Mouse (Mus musculus) c-Kit-positive CD71-positive TER-119-negative erythroid progenitor cells, embryonic 14.5 days (primary cell): ENCODE results near the gene Usp6nl.
A peak's percentile ranks its signal among the peaks of the same experiment; 100 is the strongest.

Experiments used
- DNase-seq: peaks from one replicate; pipeline ENCODE4 v3.0.0-alpha.2; 2013; ENCODE audit warnings: low read depth

Gene Usp6nl

DNA sequence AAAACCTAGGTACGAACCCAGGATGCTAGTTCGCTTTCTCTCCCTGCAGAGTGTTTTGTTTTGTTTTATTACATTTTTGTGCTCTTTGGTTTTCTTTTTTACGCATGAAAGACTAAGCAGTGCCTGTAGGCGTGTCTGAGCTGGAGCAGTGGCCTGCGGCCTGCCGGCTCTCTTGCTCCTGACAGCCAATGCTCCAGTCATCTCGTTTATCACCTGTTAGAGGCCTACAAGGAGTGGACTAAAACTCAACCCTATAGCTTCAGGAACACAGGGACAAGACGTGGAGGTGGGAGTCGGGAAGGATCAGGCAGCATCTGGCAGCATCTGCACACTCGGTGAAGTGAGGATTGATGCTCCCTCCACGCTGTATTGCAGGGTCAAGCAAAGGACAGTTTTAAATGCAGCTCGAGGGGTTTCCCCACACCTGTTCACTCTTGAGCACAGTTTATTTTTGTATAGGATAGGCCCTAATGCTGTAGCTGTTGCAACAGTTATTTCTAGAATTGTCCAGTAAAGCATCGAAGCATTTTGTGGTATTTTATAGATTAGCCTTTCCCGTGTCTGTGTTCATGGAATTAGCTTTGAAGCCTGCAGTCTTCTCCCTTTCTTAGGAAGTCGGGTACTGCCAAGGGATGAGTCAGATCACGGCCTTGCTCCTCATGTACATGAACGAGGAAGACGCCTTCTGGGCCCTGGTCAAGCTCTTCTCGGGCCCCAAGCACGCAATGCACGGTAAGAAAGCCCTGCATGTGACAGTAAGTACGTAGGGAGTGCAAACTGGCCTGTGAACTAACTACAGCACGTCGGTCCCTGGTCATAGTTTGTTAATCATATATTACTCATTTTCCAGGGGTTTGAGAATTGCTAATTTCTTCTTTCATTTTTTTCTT lies 101.4 kb downstream of the Usp6nl start:
- DNase-seq, result no peak

GRCm38 (mm10) chr2:6424851-6425250 lies 102.4 kb downstream of the Usp6nl start:
- DNase-seq, result no peak

DNA sequence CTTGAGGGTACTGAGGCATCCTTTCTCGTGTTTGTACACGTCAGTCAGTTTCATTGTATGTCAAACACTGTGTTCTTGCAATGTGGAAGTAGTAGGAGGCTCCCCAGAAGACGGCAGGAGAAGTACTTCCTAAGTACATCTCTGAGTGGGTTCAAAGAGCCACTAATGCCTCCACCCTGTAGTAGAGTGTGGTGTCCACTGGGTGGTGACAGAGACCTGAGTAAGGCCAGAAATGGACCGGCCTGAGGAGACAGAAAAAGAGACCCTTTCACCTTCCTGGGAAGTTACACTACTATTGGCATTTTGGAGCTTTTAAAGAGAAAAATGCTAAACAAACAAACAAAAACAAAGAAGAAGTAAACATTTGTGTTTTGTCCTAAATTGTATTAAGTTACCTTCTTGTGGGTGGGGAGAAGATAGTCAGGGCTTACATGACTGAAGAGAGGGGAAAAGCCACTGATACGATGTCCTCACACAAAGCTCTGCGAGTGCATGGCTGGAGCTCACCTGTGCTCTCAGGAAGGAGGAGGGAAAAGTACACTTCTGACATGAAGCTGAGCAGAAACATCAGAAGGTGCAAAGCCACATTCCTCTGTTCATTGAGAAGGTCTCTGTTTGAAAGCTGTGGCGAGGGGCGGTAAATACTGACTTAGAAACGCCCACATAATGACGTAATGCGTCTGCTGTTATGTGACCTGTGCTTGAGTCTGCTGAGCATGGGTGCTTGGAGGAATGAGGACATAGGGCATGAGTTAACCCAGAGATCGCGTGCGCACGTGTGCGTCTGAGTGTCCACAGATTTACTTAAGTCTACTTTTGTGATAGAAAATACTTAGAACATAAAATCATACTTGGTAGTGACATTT lies 113.9 kb downstream of the Usp6nl start:
- no peak for DNase-seq

- DNase-seq, result no peak
Observed at GRCm38 (mm10) chr2:6441688-6442087, 119.2 kb downstream of the Usp6nl start.

GRCm38 (mm10) chr2:6442302-6442701 lies 119.8 kb downstream of the Usp6nl start:
- DNase-seq, result no peak

DNA sequence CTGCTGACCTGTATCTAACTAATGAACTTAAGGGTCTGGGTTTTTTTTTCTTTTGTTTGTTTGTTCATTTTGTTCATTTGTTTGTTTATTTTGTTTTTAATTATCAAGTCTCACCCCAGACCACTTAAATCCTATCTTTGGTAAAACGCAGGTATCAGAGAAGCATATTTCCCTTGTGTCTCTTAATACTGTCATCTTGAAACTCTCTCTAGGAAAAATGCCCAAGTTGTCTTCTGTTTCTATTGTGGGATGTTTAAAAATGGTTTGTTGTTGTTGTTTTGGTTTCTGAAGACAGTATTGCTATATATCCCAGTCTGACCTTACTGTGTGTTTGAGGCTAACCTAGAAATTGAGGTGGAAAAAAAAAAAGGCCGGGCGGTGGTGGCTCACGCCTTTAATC lies 121.5 kb downstream of the Usp6nl start:
- no peak for DNase-seq

DNA sequence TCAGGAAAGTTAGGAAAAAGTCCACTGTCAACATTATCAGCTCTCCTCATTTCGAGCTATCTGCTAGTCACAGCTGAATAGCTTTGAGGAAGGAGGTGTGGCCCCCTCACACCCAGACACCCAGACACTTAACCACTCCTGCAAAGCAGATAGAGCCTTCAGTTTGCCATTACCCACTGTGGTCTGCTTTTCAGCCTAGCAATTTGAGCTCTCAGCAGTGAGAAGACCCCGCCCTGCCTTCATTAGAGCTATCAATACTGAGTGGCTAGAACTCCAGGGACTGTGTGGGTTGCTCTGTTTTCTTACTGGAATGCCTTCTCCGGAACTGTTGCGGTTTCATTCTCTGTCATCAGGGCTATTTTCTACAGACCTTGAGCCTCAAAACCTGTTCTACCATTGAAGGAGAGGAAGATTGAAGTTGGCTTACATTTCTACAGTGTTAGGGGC lies 122.3 kb downstream of the Usp6nl start:
- DNase-seq, result peak; percentile 66

DNA sequence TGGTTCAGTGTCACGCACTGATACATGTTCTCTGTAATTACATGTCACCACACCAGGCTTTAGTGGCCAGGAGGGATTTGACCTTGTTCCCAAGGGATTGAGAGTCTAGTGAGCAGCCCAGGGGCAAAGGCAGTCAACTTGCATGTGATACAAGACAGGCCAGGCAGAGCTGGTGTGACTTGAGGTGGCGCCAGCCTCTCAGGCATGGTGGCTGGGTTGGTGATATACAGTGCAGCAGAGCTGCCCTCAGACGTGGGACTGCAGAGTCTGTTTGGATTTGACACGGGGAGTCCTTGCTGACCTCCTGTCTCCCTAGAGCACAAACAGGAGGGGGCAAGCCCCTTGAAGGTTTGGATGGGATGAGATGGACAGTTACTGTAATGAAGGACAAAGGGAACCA lies 123.4 kb downstream of the Usp6nl start:
- no peak for DNase-seq

DNA sequence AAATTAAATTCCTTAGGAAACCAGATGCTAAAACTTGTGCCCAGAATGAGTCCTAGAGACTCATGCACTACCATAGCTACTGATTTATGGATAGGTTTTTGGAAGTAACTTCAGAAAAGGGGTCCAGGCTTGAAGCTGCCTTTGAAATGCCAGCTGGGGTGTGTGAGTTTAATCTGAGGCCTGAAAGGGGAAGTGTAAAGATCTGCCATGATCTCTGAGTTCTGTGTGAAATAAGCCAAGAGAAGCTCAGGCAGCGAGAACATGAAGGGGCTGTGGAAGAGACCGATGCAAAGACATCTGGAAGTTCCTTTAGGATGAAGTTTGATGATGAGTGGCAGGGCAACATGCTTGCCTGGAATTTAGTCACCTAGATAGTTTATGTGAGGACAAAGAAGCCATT lies 126.4 kb downstream of the Usp6nl start:
- DNase-seq, result no peak

DNA sequence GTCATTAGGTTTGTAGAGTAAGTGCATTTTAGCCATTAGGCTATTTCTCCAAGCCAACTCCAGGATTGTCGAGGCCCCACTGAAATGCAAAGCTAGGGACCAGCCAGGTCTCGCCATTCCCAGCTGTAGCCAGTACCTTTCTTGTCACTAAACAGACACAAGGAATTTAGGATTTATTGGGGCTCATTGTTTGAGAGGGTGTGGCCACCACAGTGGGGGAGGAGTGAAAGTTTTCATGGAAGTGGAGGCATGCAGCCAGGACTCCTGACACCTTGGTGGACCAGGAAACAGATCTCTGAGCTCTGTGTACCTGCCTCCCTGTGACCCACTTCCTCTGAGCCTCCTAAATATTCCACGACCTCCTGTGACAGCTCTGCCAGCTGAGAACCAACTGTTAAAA lies 127.2 kb downstream of the Usp6nl start:
- DNase-seq, result no peak

- no peak for DNase-seq
Observed at GRCm38 (mm10) chr2:6450544-6450943, 128.1 kb downstream of the Usp6nl start.

GRCm38 (mm10) chr2:6454941-6455516 lies 132.6 kb downstream of the Usp6nl start:
- DNase-seq, result no peak

DNA sequence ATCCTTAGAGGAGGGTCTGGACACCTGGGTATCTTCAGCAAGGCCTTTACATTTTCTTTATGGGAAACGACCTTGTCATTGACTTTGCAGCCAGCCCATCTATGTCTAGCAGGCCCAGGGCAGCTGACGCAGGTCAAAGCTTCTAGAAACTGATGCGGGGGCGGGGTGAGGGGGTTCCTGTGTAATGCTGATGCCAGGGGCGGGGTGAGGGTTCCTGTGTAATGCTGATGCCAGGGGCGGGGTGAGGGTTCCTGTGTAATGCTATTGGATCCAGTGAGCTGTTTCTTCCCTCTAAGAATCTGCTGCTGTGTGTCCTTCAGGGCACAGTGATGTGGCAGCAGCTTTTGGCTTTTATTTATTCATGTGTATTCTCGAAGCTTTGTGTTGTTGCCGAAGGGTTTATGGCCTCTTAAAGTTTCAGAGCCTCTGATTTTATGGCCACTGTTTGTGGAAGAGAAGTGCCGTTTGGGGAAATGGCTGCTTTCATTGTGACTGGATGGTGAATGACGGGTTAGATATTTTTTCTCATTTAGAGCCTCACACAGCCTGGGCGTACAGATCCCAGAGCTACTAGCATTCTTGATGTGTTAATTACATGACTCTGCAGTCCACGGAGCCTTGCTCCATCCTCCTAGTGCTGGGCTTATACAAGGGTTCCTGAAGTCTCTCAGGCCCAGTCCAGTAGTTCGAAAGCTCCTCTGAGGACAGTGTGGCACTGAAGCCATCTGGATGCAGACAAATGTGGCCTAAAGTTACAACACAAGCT lies 137.0 kb downstream of the Usp6nl start:
- DNase-seq, result no peak

GRCm38 (mm10) chr2:6462306-6462705 lies 139.8 kb downstream of the Usp6nl start:
- DNase-seq, result no peak

DNA sequence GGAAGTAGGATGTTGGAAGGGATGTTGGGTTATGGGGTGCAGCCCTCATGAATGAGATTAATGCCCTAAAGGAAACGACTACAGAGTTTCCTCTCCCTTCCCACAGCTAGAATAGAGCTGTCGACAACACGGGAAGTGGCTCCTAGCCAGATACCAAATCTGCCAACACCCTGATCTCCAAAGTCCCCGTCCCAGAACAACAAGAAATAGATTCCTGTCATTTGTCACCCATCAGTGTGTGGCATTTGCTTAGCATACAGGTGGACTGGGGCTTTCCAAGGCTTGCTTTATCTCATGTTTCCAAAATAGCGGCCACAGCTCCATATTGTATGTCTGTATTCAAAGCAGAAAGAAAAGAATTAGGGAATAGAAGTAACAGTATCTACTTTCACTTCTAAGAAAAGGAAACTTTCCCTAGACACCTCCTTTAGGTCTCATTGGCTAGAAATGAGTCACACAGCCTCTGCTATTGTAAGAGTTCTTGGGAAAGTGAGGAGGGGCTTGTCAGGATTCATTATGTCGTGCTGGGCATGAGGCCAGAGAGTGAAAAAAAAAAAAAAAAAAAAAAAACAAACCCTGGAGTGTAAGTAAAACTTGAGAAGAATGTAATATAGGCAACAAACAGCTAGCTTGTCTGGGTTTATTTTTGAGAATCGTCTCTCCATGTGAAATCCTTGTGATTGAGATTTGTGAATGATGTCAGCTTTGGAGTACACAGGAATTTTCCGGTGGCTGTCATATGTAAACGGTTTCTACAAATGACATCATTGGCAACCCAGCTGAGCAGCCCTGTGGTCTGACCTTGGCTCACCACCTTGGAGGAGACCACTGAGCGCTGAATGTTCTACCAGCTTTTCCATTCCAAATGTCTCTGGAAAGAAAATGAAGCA lies 141.6 kb downstream of the Usp6nl start:
- no peak for DNase-seq

DNA sequence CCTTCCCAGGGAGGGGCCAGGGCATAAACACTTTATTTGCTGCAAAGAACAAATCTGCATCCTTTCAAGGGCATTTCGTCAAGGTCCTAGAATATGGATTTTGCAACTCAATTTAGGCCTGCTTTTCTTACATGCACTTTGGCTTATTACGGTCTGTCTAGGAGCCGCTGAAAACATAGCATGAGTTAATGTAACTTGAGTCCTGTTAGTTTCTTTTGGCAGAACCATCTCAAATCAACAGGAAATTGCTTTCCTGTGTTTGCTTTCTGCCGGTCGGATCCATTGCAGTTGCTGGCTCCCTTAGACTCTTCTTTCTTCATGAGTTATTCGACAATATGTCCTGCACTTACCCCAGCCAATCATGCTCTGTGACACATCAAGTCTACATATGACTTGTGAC lies 143.9 kb downstream of the Usp6nl start:
- DNase-seq, result no peak

- no peak for DNase-seq
Observed at GRCm38 (mm10) chr2:6467318-6467717, 144.9 kb downstream of the Usp6nl start.

- peak; percentile 69 for DNase-seq
Observed at GRCm38 (mm10) chr2:6469164-6469563, 146.7 kb downstream of the Usp6nl start.

GRCm38 (mm10) chr2:6471110-6471611 lies 148.7 kb downstream of the Usp6nl start:
- DNase-seq, result no peak

DNA sequence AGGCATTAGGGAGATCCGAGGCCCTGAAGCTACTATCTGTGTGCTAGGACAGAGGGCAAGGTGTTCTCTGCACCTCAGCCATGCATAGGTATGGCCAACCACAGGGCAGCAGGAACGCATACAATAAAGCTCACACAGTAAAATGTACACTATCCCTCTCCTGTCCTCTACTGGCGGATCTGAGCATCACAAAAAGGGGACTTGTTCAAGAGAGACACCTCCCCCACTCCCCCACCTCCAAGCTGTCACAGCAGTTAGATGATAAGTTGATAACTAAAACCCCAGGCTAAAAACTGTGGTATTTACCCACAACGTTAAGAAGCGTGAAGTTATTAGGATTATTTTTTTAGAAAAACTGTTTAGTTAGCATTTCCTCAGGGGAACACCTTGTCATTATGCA lies 151.4 kb downstream of the Usp6nl start:
- peak; percentile 6 for DNase-seq

DNA sequence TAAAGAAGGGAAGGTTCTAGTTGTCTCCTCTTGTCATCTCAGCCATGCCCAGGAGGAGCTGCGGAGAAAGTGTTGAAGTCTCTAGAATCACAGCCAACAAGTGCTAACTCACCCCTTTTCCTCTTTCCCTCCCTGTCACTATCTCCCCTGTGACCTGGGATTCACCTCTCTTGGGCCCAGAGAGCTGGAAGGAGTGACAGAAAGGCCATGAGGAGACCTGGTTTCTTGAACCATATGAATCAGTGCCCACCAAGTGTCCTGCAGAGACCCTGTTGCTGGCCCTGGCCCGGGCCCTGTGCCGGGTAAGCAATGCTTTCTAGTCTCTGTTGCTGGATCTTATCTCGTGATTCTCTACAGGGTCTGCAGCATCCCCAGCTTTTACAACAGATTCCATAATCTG lies 155.4 kb downstream of the Usp6nl start:
- no peak for DNase-seq
